Mouse (Mus musculus): ENCODE results near the gene Odf2l. TPM values are rescaled to one million over a fixed set of nuclear protein-coding genes. Genes with fewer than 3 reads are reported as not detected.
A peak's percentile ranks its signal among the peaks of the same experiment; 100 is the strongest.

Odf2l gene
- polyA plus RNA-seq, 1 experiment from 2014 or later = 16.7 TPM

- no peak for ATAC-seq (ENCODE audit: insufficient read depth, low FRiP score)
- H3K9ac ChIP-seq (ENCODE audit: low read length) = no peak overlapping the region
- no peaks in the 10 kb centered on the region for H3K4me1 ChIP-seq (ENCODE audit: control insufficient read depth, insufficient read depth, low read length)
- H3K9me3 ChIP-seq (replicated peaks; ENCODE audit: control insufficient read depth, low read length) = no peaks in the 10 kb centered on the region
- no peak overlapping the region for H3K4me2 ChIP-seq (ENCODE audit: low read depth, low read length)
- H3K4me3 ChIP-seq (replicated peaks; ENCODE audit: low read length) = no peak overlapping the region
- 83% methylated on average over 2 of the region's 2 CpGs for WGBS
- H3K27ac ChIP-seq (ENCODE audit: low read length) = no peak overlapping the region
- no peaks in the 10 kb centered on the region for H3K27me3 ChIP-seq (ENCODE audit: control insufficient read depth, insufficient read depth, low read length)
- no peaks in the 10 kb centered on the region for H3K36me3 ChIP-seq (ENCODE audit: control insufficient read depth, insufficient read depth, low read length)
Measured at GRCm38 (mm10) chr3:145126618-145127017, 8.2 kb downstream of the Odf2l start.

- Histone ChIP-seq H3K9ac (ENCODE audit: low read length) (no peak overlapping the region), H3K27ac (ENCODE audit: low read length) (no peak overlapping the region), H3K27me3 (ENCODE audit: control insufficient read depth, insufficient read depth, low read length) (no peaks in the 10 kb centered on the region), H3K4me1 (ENCODE audit: control insufficient read depth, insufficient read depth, low read length) (0 out of 2 replicates have a peak, but pooled peaks cover 3% of the 10 kb centered on the region), H3K4me2 (ENCODE audit: low read depth, low read length) (no peak overlapping the region), H3K36me3 (ENCODE audit: control insufficient read depth, insufficient read depth, low read length) (no peaks in the 10 kb centered on the region), H3K9me3 (replicated peaks; ENCODE audit: control insufficient read depth, low read length) (no peaks in the 10 kb centered on the region), H3K4me3 (replicated peaks; ENCODE audit: low read length) (no peak overlapping the region)
- ATAC-seq (ENCODE audit: insufficient read depth, low FRiP score) = no peak
Measured at GRCm38 (mm10) chr3:145129356-145129755, 11.0 kb downstream of the Odf2l start.

GRCm38 (mm10) chr3:145131210-145131868, 13.0 kb downstream of the Odf2l start:
- 13% methylated on average over 3 of the region's 3 CpGs for WGBS
- Histone ChIP-seq H3K4me1 (ENCODE audit: control insufficient read depth, insufficient read depth, low read length) (0 out of 2 replicates have a peak, but pooled peaks cover 3% of the 10 kb centered on the region), H3K9ac (ENCODE audit: low read length) (no peak overlapping the region), H3K4me3 (replicated peaks; ENCODE audit: low read length) (no peak overlapping the region), H3K9me3 (replicated peaks; ENCODE audit: control insufficient read depth, low read length) (no peaks in the 10 kb centered on the region), H3K27me3 (ENCODE audit: control insufficient read depth, insufficient read depth, low read length) (no peaks in the 10 kb centered on the region), H3K36me3 (ENCODE audit: control insufficient read depth, insufficient read depth, low read length) (no peaks in the 10 kb centered on the region), H3K4me2 (ENCODE audit: low read depth, low read length) (no peak overlapping the region), H3K27ac (ENCODE audit: low read length) (no peak overlapping the region)
- ATAC-seq (ENCODE audit: insufficient read depth, low FRiP score) = peak; percentile 75; the same call in 1 of the 2 replicates

GRCm38 (mm10) chr3:145140236-145140635, 21.8 kb downstream of the Odf2l start:
- no peaks in the 10 kb centered on the region for H3K4me1 ChIP-seq (ENCODE audit: control insufficient read depth, insufficient read depth, low read length)
- H3K9ac ChIP-seq (ENCODE audit: low read length) = no peak overlapping the region
- ATAC-seq (ENCODE audit: insufficient read depth, low FRiP score) = peak; percentile 56; the same call in 1 of the 2 replicates
- no peaks in the 10 kb centered on the region for H3K9me3 ChIP-seq (replicated peaks; ENCODE audit: control insufficient read depth, low read length)
- no peaks in the 10 kb centered on the region for H3K36me3 ChIP-seq (ENCODE audit: control insufficient read depth, insufficient read depth, low read length)
- H3K4me2 ChIP-seq (ENCODE audit: low read depth, low read length) = no peak overlapping the region
- H3K4me3 ChIP-seq (replicated peaks; ENCODE audit: low read length) = no peak overlapping the region
- no peaks in the 10 kb centered on the region for H3K27me3 ChIP-seq (ENCODE audit: control insufficient read depth, insufficient read depth, low read length)
- 64% methylated on average over 4 of the region's 4 CpGs for WGBS
- no peak overlapping the region for H3K27ac ChIP-seq (ENCODE audit: low read length)

GRCm38 (mm10) chr3:145142925-145143324, 24.5 kb downstream of the Odf2l start:
- Histone ChIP-seq H3K27me3 (ENCODE audit: control insufficient read depth, insufficient read depth, low read length) (no peaks in the 10 kb centered on the region), H3K4me1 (ENCODE audit: control insufficient read depth, insufficient read depth, low read length) (no peaks in the 10 kb centered on the region), H3K36me3 (ENCODE audit: control insufficient read depth, insufficient read depth, low read length) (no peaks in the 10 kb centered on the region), H3K4me2 (ENCODE audit: low read depth, low read length) (no peak overlapping the region), H3K9ac (ENCODE audit: low read length) (no peak overlapping the region), H3K27ac (ENCODE audit: low read length) (no peak overlapping the region), H3K9me3 (replicated peaks; ENCODE audit: control insufficient read depth, low read length) (no peaks in the 10 kb centered on the region), H3K4me3 (replicated peaks; ENCODE audit: low read length) (no peak overlapping the region)
- ATAC-seq (ENCODE audit: insufficient read depth, low FRiP score) = no peak

- Histone ChIP-seq H3K9ac (ENCODE audit: low read length) (no peak overlapping the region), H3K27ac (ENCODE audit: low read length) (no peak overlapping the region), H3K36me3 (ENCODE audit: control insufficient read depth, insufficient read depth, low read length) (no peaks in the 10 kb centered on the region), H3K4me2 (ENCODE audit: low read depth, low read length) (no peak overlapping the region), H3K4me3 (replicated peaks; ENCODE audit: low read length) (no peak overlapping the region), H3K4me1 (ENCODE audit: control insufficient read depth, insufficient read depth, low read length) (no peaks in the 10 kb centered on the region), H3K9me3 (replicated peaks; ENCODE audit: control insufficient read depth, low read length) (no peaks in the 10 kb centered on the region), H3K27me3 (ENCODE audit: control insufficient read depth, insufficient read depth, low read length) (no peaks in the 10 kb centered on the region)
- WGBS = 86% methylated on average over 10 of the region's 10 CpGs
- ATAC-seq (ENCODE audit: insufficient read depth, low FRiP score) = no peak
Measured at GRCm38 (mm10) chr3:145143856-145144255, 25.5 kb downstream of the Odf2l start.

GRCm38 (mm10) chr3:145146871-145147270, 28.5 kb downstream of the Odf2l start:
- Histone ChIP-seq H3K27me3 (ENCODE audit: control insufficient read depth, insufficient read depth, low read length) (no peaks in the 10 kb centered on the region), H3K4me2 (ENCODE audit: low read depth, low read length) (no peak overlapping the region), H3K4me3 (replicated peaks; ENCODE audit: low read length) (no peak overlapping the region), H3K4me1 (ENCODE audit: control insufficient read depth, insufficient read depth, low read length) (no peaks in the 10 kb centered on the region), H3K36me3 (ENCODE audit: control insufficient read depth, insufficient read depth, low read length) (no peaks in the 10 kb centered on the region), H3K9me3 (replicated peaks; ENCODE audit: control insufficient read depth, low read length) (no peaks in the 10 kb centered on the region), H3K9ac (ENCODE audit: low read length) (no peak overlapping the region), H3K27ac (ENCODE audit: low read length) (no peak overlapping the region)
- 88% methylated on average over 9 of the region's 9 CpGs for WGBS
- no peak for ATAC-seq (ENCODE audit: insufficient read depth, low FRiP score)

GRCm38 (mm10) chr3:145147483-145147882, 29.1 kb downstream of the Odf2l start:
- Histone ChIP-seq H3K27me3 (ENCODE audit: control insufficient read depth, insufficient read depth, low read length) (no peaks in the 10 kb centered on the region), H3K9me3 (replicated peaks; ENCODE audit: control insufficient read depth, low read length) (no peaks in the 10 kb centered on the region), H3K27ac (ENCODE audit: low read length) (no peak overlapping the region), H3K4me1 (ENCODE audit: control insufficient read depth, insufficient read depth, low read length) (peaks cover 3% of the 10 kb centered on the region; the same call in 1 of the 2 replicates), H3K4me2 (ENCODE audit: low read depth, low read length) (no peak overlapping the region), H3K9ac (ENCODE audit: low read length) (no peak overlapping the region), H3K36me3 (ENCODE audit: control insufficient read depth, insufficient read depth, low read length) (no peaks in the 10 kb centered on the region), H3K4me3 (replicated peaks; ENCODE audit: low read length) (no peak overlapping the region)
- ATAC-seq (ENCODE audit: insufficient read depth, low FRiP score) = no peak
- WGBS = 79% methylated on average over 2 of the region's 2 CpGs

GRCm38 (mm10) chr3:145147952-145148351, 29.6 kb downstream of the Odf2l start:
- H3K9ac ChIP-seq (ENCODE audit: low read length) = no peak overlapping the region
- H3K9me3 ChIP-seq (replicated peaks; ENCODE audit: control insufficient read depth, low read length) = no peaks in the 10 kb centered on the region
- no peak overlapping the region for H3K4me3 ChIP-seq (replicated peaks; ENCODE audit: low read length)
- no peaks in the 10 kb centered on the region for H3K27me3 ChIP-seq (ENCODE audit: control insufficient read depth, insufficient read depth, low read length)
- no peaks in the 10 kb centered on the region for H3K36me3 ChIP-seq (ENCODE audit: control insufficient read depth, insufficient read depth, low read length)
- no peak for ATAC-seq (ENCODE audit: insufficient read depth, low FRiP score)
- no peak overlapping the region for H3K27ac ChIP-seq (ENCODE audit: low read length)
- no peak overlapping the region for H3K4me2 ChIP-seq (ENCODE audit: low read depth, low read length)
- H3K4me1 ChIP-seq (ENCODE audit: control insufficient read depth, insufficient read depth, low read length) = peaks cover 3% of the 10 kb centered on the region; the same call in 1 of the 2 replicates
